Mouse (Mus musculus) cortical plate, adult 2 months (tissue): ENCODE data around the gene Samd4b.

Experiments used
- CTCF ChIP-seq: fragments of 200-500 bp; IDR thresholded peaks from 2 replicates; pipeline ENCODE4 v1.5.1; 2011; ENCODE audit warnings: mild to moderate bottlenecking, control low read depth, low read length; ENCODE audit not compliant: insufficient read depth; ENCODE audit errors: extremely low read depth
- POLR2A ChIP-seq: fragments of 200-500 bp; IDR thresholded peaks from 2 replicates; pipeline ENCODE4 v1.6.1; 2011; ENCODE audit warnings: mild to moderate bottlenecking, low read length, control low read depth; ENCODE audit not compliant: insufficient read depth; ENCODE audit errors: extremely low read depth

DNA sequence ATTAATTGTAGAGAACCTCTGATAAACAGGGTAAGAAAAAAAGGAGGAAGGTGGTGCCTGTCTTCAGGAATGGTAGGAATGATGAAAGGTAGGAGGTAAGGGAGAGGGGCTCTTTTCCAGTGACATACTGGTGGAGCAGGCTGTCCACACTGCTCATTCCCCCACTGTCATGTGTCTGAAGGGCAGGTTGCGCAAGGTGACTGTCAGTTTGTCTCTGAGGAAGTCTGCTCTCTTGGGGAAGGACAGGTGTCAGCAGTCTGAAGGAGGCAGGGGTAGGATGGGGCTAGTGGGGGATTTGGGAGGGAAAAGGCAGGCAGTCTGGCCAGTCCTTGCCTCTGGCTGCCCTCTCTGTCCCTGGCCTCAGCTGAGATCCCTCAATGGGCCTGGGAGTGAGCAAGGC, 196.9 kb downstream of the Samd4b start:
- no peak for TF ChIP-seq POLR2A
- TF ChIP-seq CTCF: no peak
